Comparison of ENCODE assay signal across 26 mouse cellular contexts in genomic region chr9:49827671-49828070, GRCm38 (mm10). TPM values are rescaled to one million over a fixed set of nuclear protein-coding genes. Genes with fewer than 3 reads are reported as not detected.
DNase-seq lines count a peak whose midpoint lies in the region; ATAC-seq lines count a peak whose summit lies in the region.
"Had no signal": no experiment of that assay in that cellular context is flagged by ENCODE, and none has a peak within 500 bp of the region (broad histone marks: within the 10 kb centered on the region; RNA-seq: fewer than 3 reads in every experiment).

No protein-coding gene starts in this region.

- no peaks in the 10 kb centered on the region for H3K27me3 ChIP-seq in heart, embryonic 11.5 days (ENCODE audit: control insufficient read depth, insufficient read depth, low read length)
- H3K27me3 ChIP-seq: heart, embryonic 12.5 days; hindbrain, embryonic 12.5 days; Patski had no signal

- H3K4me2 ChIP-seq in heart, embryonic 11.5 days, result no peak overlapping the region
- H3K4me2 ChIP-seq: heart, embryonic 12.5 days; hindbrain, embryonic 12.5 days had no signal

- H3K27ac ChIP-seq in heart, embryonic 11.5 days (ENCODE audit: low read depth, low read length), result no peak overlapping the region
- H3K27ac ChIP-seq: embryonic facial prominence, embryonic 10.5 days; heart, adult 2 months; hindbrain, embryonic 12.5 days had no signal

- 86% methylated on average over 8 of the region's 8 CpGs for WGBS in heart, embryonic 11.5 days (ENCODE audit: insufficient replicate concordance)

- ATAC-seq in heart, embryonic 11.5 days (replicated peaks; ENCODE audit: insufficient number of reproducible peaks, low FRiP score, low TSS enrichment), result no peak
- ATAC-seq: activated CD4-positive, CD25-positive, alpha-beta regulatory T cell, adult 4 months; CD4-positive, CD25-positive, alpha-beta regulatory T cell, adult 4 months; forebrain, embryonic 14.5 days; hindbrain, embryonic 16.5 days; inflammation-experienced regulatory T-cells, adult 6 months; intestine, postnatal 0 days; Patski had no signal

- H3K9ac ChIP-seq in heart, embryonic 11.5 days (ENCODE audit: low read depth, low read length), result no peak overlapping the region
- H3K9ac ChIP-seq: heart, embryonic 12.5 days; hindbrain, embryonic 12.5 days had no signal

- H3K9me3 ChIP-seq in heart, embryonic 11.5 days (replicated peaks; ENCODE audit: control insufficient read depth, low read length), result 0 out of 2 replicates have a peak, but pooled peaks cover 2% of the 10 kb centered on the region
- H3K9me3 ChIP-seq: embryonic facial prominence, embryonic 10.5 days; hindbrain, embryonic 12.5 days had no signal

- DNase-seq in ovary, adult 18-20 months (ENCODE audit: low spot score), result peak; percentile 20
- no peak for DNase-seq in ovary, postnatal 14 days (ENCODE audit: low spot score)
- DNase-seq in adrenal gland, adult (ENCODE audit: inconsistent age in 2 of 2, low spot score in 1 of 2), result peak; percentile 74 to 84
- DNase-seq in adrenal gland, postnatal 14 days, result peak; percentile 63
- DNase-seq in skeletal muscle tissue, adult 2 months (ENCODE audit: low read depth, low spot score), result peak; percentile 3
- no peak for DNase-seq in urinary bladder, postnatal 10 days (ENCODE audit: low spot score)
- no peak for DNase-seq in embryo, embryonic 9.5 days (ENCODE audit: extremely low spot score)
- DNase-seq: cerebellum, adult 18-20 months; cerebellum, adult 9-11 months; cerebellum, postnatal 36 days; gastrocnemius, postnatal 10 days; heart, adult 2 months; heart, postnatal 4 days; kidney, adult 8-10 months had no signal

- no peaks in the 10 kb centered on the region for H3K36me3 ChIP-seq in heart, embryonic 11.5 days (ENCODE audit: control insufficient read depth, insufficient read depth, low read length)
- H3K36me3 ChIP-seq: embryonic facial prominence, embryonic 10.5 days; G1E; heart, embryonic 12.5 days; hindbrain, embryonic 12.5 days had no signal

- H3K4me1 ChIP-seq in heart, embryonic 11.5 days (ENCODE audit: control insufficient read depth, insufficient read depth, low read length), result no peaks in the 10 kb centered on the region
- H3K4me1 ChIP-seq: embryonic facial prominence, embryonic 10.5 days; heart, embryonic 12.5 days; hindbrain, embryonic 12.5 days had no signal

- H3K4me3 ChIP-seq in heart, embryonic 11.5 days (ENCODE audit: low read depth, low read length), result no peak overlapping the region
- H3K4me3 ChIP-seq: embryonic facial prominence, embryonic 10.5 days; heart, adult 2 months; heart, embryonic 12.5 days; hindbrain, embryonic 12.5 days had no signal

RNA-seq across cellular contexts. Expression of gene Ncam1, which starts 28.9 kb away (rescaled TPM):
- 40.9 and 43.6 TPM in 2 replicates for total RNA-seq in adrenal gland, postnatal 14 days (2021)
- 39.8 and 50.5 TPM in 2 replicates for polyA plus RNA-seq in heart, embryonic 11.5 days (2014; fragmentation: Nextera tagmentation; extraction: Ambion mirVana)
- polyA plus RNA-seq: G1E had no signal

Comparison
In these comparisons a context has a peak if more than half of its experiments do, and no peak if none do; other contexts are left out.
1. DNase-seq: peak in ovary, adult 18-20 months (single experiment), adrenal gland, adult (2 of 2), adrenal gland, postnatal 14 days (single experiment) and skeletal muscle tissue, adult 2 months (single experiment); none in ovary, postnatal 14 days (single experiment), urinary bladder, postnatal 10 days (single experiment) and embryo, embryonic 9.5 days (single experiment).